Mouse (Mus musculus) lung, postnatal 0 days (tissue): ENCODE data around the gene Slc25a12. TPM values are rescaled to one million over a fixed set of nuclear protein-coding genes. Genes with fewer than 3 reads are reported as not detected.
A peak's percentile ranks its signal among the peaks of the same experiment; 100 is the strongest.

Source experiments
- ATAC-seq: fragments of 200-750 bp; cut with Nextera tagmentation; 2 replicates; pipeline ENCODE4 v1.8.0; 2017; ENCODE audit warnings: moderate library complexity
- DNase-seq: peaks from one replicate; pipeline ENCODE4 v3.0.0-alpha.2; 2016; ENCODE audit warnings: low spot score
- H3K27ac ChIP-seq: fragments of 300-500 bp; sonication (generic); 2 replicates; pipeline ENCODE4 v1.5.1; 2014; ENCODE audit warnings: antibody characterized with exemption, mild to moderate bottlenecking, low read length, mixed read lengths
- H3K27me3 ChIP-seq: fragments of 300-500 bp; sonication (generic); replicated peaks from 2 replicates; pipeline ENCODE4 v1.6.1; 2014; ENCODE audit warnings: low read length, mixed read lengths; ENCODE audit not compliant: insufficient read depth
- H3K36me3 ChIP-seq: fragments of 300-500 bp; sonication (generic); 2 replicates; pipeline ENCODE4 v1.6.1; 2014; ENCODE audit warnings: low read length, mixed read lengths; ENCODE audit not compliant: insufficient read depth
- H3K4me1 ChIP-seq: fragments of 300-500 bp; sonication (generic); 2 replicates; pipeline ENCODE4 v1.6.1; 2014; ENCODE audit warnings: antibody characterized with exemption, low read depth, low read length, mixed read lengths; ENCODE audit not compliant: insufficient read depth
- H3K4me2 ChIP-seq: fragments of 300-500 bp; sonication (generic); replicated peaks from 2 replicates; pipeline ENCODE4 v1.6.1; 2014; ENCODE audit warnings: low read depth, mild to moderate bottlenecking, low read length, moderate library complexity, mixed read lengths
- H3K4me3 ChIP-seq: fragments of 300-500 bp; sonication (generic); 2 replicates; pipeline ENCODE4 v1.5.1; 2014; ENCODE audit warnings: low read depth, low read length
- H3K9ac ChIP-seq: fragments of 300-500 bp; sonication (generic); replicated peaks from 2 replicates; pipeline ENCODE4 v1.6.1; 2014; ENCODE audit warnings: low read depth, mild to moderate bottlenecking
- H3K9me3 ChIP-seq: fragments of 300-500 bp; sonication (generic); 2 replicates; pipeline ENCODE4 v1.6.1; 2016; ENCODE audit warnings: low read length, mixed read lengths
- CTCF ChIP-seq: IDR thresholded peaks from 2 replicates; pipeline ENCODE4 v1.5.1; 2016; ENCODE audit warnings: antibody characterized with exemption, mild to moderate bottlenecking
- EP300 ChIP-seq: IDR thresholded peaks from 2 replicates; pipeline ENCODE4 v1.6.1; 2016; ENCODE audit warnings: antibody characterized with exemption, mild to moderate bottlenecking, control low read depth
- WGBS: fragments of 180-500 bp; shearing (Covaris S2); extraction: QIAGEN DNeasy Blood & Tissue Kit; methylation state at CpG from one replicate; pipeline ENCODE4 v1.1.7; 2014; 5-methylcytosine and 5-hydroxymethylcytosine counted together
- polyA plus RNA-seq: library from polyadenylated mRNA; unstranded; fragments of >200 nt; fragmentation: Nextera tagmentation; extraction: Ambion mirVana; gene quantifications from 2 replicates; pipeline ENCODE4 v1.2.1, GENCODE M21; 2015

The Slc25a12 gene
- polyA plus RNA-seq, 1 experiment from 2014 or later: 16.8 TPM

- Histone ChIP-seq H3K4me2 (no peak overlapping the region), H3K27ac (no peak overlapping the region), H3K9me3 (no peaks in the 10 kb centered on the region), H3K9ac (no peak overlapping the region), H3K4me1 (no peaks in the 10 kb centered on the region), H3K4me3 (no peak overlapping the region), H3K27me3 (no peaks in the 10 kb centered on the region), H3K36me3 (no peaks in the 10 kb centered on the region)
- 69% methylated on average over 6 of the region's 6 CpGs for WGBS
- DNase-seq (no peak), ATAC-seq (no peak)
- TF ChIP-seq CTCF: no peak
- TF ChIP-seq EP300: no peak
Observed at GRCm38 (mm10) chr2:71290107-71290775, 77.3 kb downstream of the Slc25a12 start.

DNA sequence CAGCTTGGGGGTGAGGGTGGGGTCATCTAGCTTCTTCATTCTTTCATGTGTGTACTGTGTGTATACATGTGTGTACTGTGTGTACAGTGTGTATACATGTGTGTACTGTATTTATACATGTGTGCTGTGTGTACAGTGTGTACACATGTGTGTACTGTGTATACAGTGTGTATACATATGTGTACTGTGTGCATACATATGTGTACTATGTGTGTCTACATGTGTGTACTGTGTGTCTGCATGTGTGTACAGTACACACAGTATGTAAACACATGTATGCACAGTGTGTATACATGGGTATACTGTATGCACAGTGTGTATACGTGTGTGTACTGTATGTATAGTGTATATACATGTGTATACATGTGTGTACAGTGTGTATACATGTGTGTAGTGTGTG lies 85.6 kb downstream of the Slc25a12 start:
- Histone ChIP-seq H3K9me3 (no peaks in the 10 kb centered on the region), H3K36me3 (peaks cover 7% of the 10 kb centered on the region; the same call in 1 of the 2 replicates), H3K27me3 (no peaks in the 10 kb centered on the region), H3K27ac (no peak overlapping the region), H3K4me2 (no peak overlapping the region), H3K4me1 (no peaks in the 10 kb centered on the region), H3K9ac (no peak overlapping the region), H3K4me3 (no peak overlapping the region)
- no peak for TF ChIP-seq EP300
- TF ChIP-seq CTCF: no peak
- ATAC-seq (no peak), DNase-seq (no peak)
- 86% methylated on average over 1 of the region's 1 CpGs for WGBS

DNA sequence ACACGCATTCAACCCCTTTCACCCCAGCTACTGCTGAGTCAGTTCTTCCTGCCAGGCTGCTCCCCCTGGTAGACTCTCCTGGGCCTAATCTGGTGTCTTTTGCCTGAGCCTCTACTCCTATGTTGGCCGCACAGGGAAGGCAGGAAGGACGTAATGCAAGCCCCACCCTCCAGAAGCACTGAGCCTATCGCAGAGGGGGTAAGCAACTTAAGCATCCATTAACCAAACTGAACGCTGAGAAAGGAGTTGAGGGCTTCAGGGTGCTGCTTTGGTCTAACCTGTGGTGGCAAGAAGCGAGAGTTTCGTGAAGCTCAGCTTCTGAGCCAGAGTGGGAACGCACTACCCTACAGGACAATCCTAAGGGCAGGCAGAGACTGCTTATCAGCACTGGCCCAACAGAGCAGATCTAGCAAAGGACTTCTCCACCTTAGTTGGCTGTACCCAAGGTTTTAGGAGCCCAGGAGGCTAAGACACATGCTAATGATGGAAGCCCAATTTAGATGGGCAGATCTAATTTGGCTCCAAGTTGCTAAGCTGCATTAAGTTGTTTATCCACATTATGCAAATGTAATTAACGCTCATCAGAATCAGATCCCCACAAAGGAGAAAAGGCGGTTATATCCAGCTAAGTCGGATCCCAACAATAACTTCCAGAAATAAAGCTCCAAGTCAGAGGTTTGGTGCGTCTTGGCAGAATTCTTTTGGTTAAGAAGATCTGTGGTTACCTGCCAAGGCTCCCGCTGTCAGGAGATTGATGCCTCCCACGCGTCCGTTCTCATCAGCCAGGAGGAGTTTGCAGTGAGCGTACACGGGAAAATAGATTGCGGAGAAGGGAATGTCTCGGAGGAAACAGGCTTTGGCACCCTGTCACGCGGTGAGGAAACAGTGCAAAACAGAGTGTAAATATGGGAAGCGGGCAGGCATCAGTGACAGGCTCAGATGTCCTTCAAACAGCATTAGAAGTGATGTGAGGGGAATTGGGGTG lies 88.5 kb downstream of the Slc25a12 start:
- no peaks in the 10 kb centered on the region for H3K4me1 ChIP-seq
- no peak overlapping the region for H3K27ac ChIP-seq
- no peak for ATAC-seq
- no peak for TF ChIP-seq CTCF
- TF ChIP-seq EP300: no peak
- H3K4me2 ChIP-seq: no peak overlapping the region
- H3K4me3 ChIP-seq: no peak overlapping the region
- peaks cover 7% of the 10 kb centered on the region; the same call in 1 of the 2 replicates for H3K36me3 ChIP-seq
- 60% methylated on average over 23 of the region's 23 CpGs for WGBS
- H3K9ac ChIP-seq: no peak overlapping the region
- H3K27me3 ChIP-seq: no peaks in the 10 kb centered on the region
- no peak for DNase-seq
- no peaks in the 10 kb centered on the region for H3K9me3 ChIP-seq

DNA sequence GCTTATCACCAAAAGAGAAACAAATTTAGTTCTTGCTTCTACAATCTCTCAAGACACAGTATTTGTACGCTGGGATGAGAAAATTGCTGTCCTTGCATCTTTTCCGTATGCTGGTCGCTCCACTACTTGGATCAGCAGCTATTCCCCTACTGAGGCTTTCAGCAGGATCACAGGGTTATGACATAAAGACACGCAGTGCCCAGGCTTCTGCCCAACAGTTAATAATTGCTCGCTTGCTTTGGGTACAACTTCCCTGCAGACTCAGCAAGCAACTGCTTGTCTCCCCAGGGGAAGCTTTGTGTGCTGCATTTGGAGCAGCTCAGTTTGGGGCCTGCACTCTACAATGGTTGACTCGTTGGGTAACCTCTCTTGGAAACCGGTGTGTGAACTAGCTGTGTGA lies 91.8 kb downstream of the Slc25a12 start:
- Histone ChIP-seq H3K9ac (no peak overlapping the region), H3K27me3 (no peaks in the 10 kb centered on the region), H3K4me3 (no peak overlapping the region), H3K4me1 (no peaks in the 10 kb centered on the region), H3K9me3 (no peaks in the 10 kb centered on the region), H3K36me3 (no peaks in the 10 kb centered on the region), H3K4me2 (no peak overlapping the region), H3K27ac (no peak overlapping the region)
- DNase-seq (no peak), ATAC-seq (no peak)
- TF ChIP-seq EP300 (no peak), CTCF (no peak)
- WGBS: 79% methylated on average over 7 of the region's 7 CpGs

DNA sequence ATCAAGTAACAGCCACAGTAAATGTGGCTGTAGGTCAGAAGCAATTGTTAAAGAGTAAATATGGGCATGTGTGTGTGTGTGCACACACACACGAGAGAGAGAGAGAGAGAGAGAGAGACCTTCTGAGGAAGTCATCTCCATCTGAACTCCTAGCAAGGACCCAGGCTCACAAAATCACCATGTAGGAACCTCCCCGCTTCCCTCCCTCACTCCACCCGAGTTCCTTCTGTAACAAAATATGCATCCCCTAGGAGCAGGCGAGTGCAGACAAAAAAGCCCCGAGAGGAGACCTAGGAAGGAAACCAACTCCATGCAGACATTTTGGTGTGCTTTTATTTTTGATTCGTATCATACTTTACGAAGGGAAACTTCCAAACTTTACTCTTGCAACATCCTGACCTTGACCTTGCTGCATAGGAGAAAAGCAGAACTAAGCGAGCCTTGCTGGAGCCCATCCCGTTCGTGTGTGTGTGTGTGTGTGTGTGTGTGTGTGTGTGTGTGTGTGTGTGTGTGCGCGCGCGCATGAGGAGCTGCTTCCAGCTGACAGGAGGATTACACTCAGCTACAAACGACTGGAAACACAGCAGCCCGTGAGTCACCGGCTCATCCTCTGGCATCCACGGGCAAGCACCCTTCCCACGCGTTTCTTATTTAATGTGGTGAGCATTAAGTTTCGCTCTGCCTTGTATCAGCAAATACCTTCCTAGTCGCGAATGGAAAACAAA lies 93.4 kb downstream of the Slc25a12 start:
- Histone ChIP-seq H3K9ac (no peak overlapping the region), H3K27me3 (no peaks in the 10 kb centered on the region), H3K4me3 (peak overlapping the region; percentile 29), H3K9me3 (no peaks in the 10 kb centered on the region), H3K36me3 (no peaks in the 10 kb centered on the region), H3K27ac (0 out of 2 replicates have a peak overlapping the region, but pooled peaks have one; percentile 20), H3K4me1 (no peaks in the 10 kb centered on the region), H3K4me2 (peak overlapping the region; percentile 40)
- peak; percentile 73 for ATAC-seq
- WGBS: 40% methylated on average over 23 of the region's 23 CpGs
- TF ChIP-seq CTCF: peak; percentile 9
- TF ChIP-seq EP300: no peak
- peak; percentile 69 for DNase-seq

GRCm38 (mm10) chr2:71270085-71270484 lies 97.5 kb downstream of the Slc25a12 start:
- no peak overlapping the region for H3K27ac ChIP-seq
- no peak overlapping the region for H3K9ac ChIP-seq
- TF ChIP-seq CTCF (no peak), EP300 (no peak)
- DNase-seq: no peak
- WGBS: 57% methylated on average over 4 of the region's 4 CpGs
- ATAC-seq: no peak
- H3K36me3 ChIP-seq: peaks cover 9% of the 10 kb centered on the region; the same call in 1 of the 2 replicates
- H3K4me1 ChIP-seq: no peaks in the 10 kb centered on the region
- H3K27me3 ChIP-seq: no peaks in the 10 kb centered on the region
- H3K9me3 ChIP-seq: no peaks in the 10 kb centered on the region
- H3K4me3 ChIP-seq: no peak overlapping the region
- H3K4me2 ChIP-seq: no peak overlapping the region
